Mouse (Mus musculus) neural tube, embryonic 11.5 days (tissue): Measurements from ENCODE around the gene Pou2f2. TPM values are rescaled to one million over a fixed set of nuclear protein-coding genes. Genes with fewer than 3 reads are reported as not detected.

Experiments
- ATAC-seq: fragments of 200-750 bp; cut with Nextera tagmentation; 2 replicates; pipeline ENCODE4 v1.8.0; 2017; ENCODE audit warnings: moderate number of reproducible peaks, mild to moderate bottlenecking, moderate TSS enrichment, moderate library complexity; ENCODE audit not compliant: insufficient read depth, low FRiP score, low TSS enrichment
- DNase-seq: peaks from one replicate; pipeline ENCODE4 v3.0.0-alpha.2; 2015; ENCODE audit warnings: low spot score
- H3K27ac ChIP-seq: fragments of 300-500 bp; sonication (generic); 2 replicates; pipeline ENCODE4 v1.5.1; 2014; ENCODE audit warnings: low read depth, mild to moderate bottlenecking, low read length
- H3K27me3 ChIP-seq: fragments of 300-500 bp; sonication (generic); 2 replicates; pipeline ENCODE4 v1.6.1; 2014; ENCODE audit warnings: mild to moderate bottlenecking, low read length, mixed read lengths; ENCODE audit not compliant: control insufficient read depth, insufficient read depth
- H3K36me3 ChIP-seq: fragments of 300-500 bp; sonication (generic); 2 replicates; pipeline ENCODE4 v1.6.1; 2014; ENCODE audit warnings: mild to moderate bottlenecking, low read length, moderate library complexity, mixed read lengths; ENCODE audit not compliant: control insufficient read depth, insufficient read depth
- H3K4me1 ChIP-seq: fragments of 300-500 bp; sonication (generic); 2 replicates; pipeline ENCODE4 v1.6.1; 2014; ENCODE audit warnings: low read length, mixed read lengths; ENCODE audit not compliant: control insufficient read depth, insufficient read depth
- H3K4me2 ChIP-seq: fragments of 300-500 bp; sonication (generic); 2 replicates; pipeline ENCODE4 v1.6.1; 2014; ENCODE audit warnings: low read depth, mild to moderate bottlenecking, moderate library complexity
- H3K4me3 ChIP-seq: fragments of 300-500 bp; sonication (generic); 2 replicates; pipeline ENCODE4 v1.5.1; 2014; ENCODE audit warnings: low read depth, low read length
- H3K9ac ChIP-seq: fragments of 300-500 bp; sonication (generic); 2 replicates; pipeline ENCODE4 v1.6.1; 2014; ENCODE audit warnings: mild to moderate bottlenecking, low read length
- H3K9me3 ChIP-seq: fragments of 300-500 bp; sonication (generic); 2 replicates; pipeline ENCODE4 v1.6.1; 2016; ENCODE audit warnings: low read length; ENCODE audit not compliant: control insufficient read depth
- WGBS: fragments of 180-500 bp; shearing (Covaris S2); extraction: QIAGEN DNeasy Blood & Tissue Kit; methylation state at CpG from one replicate; pipeline ENCODE4 v1.1.7; 2014; 5-methylcytosine and 5-hydroxymethylcytosine counted together
- polyA plus RNA-seq: library from polyadenylated mRNA; unstranded; fragments of >200 nt; fragmentation: Nextera tagmentation; extraction: Ambion mirVana; gene quantifications from 2 replicates; pipeline ENCODE4 v1.2.1, GENCODE M21; 2014

Pou2f2 gene
- polyA plus RNA-seq, 1 experiment from 2014 or later = 40.9 TPM

DNA sequence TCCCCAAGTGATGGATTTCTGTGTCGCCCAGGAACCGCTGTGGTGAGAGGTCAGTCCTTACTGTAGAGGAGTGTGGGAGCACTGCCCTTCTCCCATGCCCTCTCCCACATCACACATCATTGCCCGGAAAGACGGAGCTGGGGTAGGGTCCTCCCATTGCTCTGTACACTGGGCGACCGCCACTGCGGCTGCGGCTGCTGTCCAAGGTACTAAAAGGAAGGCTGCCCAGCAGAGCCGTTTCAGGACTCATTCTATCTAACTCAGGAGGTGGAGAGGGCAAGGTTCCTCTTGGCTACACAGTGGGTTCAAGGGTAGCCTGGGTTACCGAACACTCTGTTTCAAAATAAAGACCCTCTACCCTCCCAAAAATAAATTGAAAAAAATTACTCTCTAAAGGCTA is 33.6 kb downstream of the Pou2f2 start:
- ATAC-seq (no peak), DNase-seq (peak; percentile 62)
- H3K4me3 ChIP-seq = no peak overlapping the region
- H3K27me3 ChIP-seq = no peaks in the 10 kb centered on the region
- no peaks in the 10 kb centered on the region for H3K36me3 ChIP-seq
- no peak overlapping the region for H3K9ac ChIP-seq
- 6% methylated on average over 10 of the region's 10 CpGs for WGBS
- H3K4me2 ChIP-seq = no peak overlapping the region
- peaks cover 15% of the 10 kb centered on the region for H3K4me1 ChIP-seq
- no peak overlapping the region for H3K27ac ChIP-seq
- H3K9me3 ChIP-seq = no peaks in the 10 kb centered on the region

DNA sequence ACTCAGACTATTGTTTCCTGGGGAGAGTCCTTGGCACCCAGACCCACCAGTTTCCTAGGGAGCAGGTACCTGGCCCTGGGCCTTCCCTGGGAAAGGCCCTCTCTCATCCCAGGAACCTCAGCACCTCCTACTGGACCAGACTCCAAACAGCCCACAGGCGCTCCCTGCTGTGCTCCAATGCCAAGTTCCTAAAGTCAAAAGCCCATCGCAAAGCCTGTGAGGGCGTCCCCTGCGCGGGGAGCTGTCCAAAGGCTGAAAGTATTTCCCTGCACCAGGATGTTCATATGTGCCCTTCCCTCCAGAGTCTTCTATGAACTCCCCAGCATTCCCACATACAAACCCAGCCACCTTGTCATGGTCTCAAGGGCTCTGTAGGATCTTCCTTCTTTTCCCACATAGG is 37.8 kb downstream of the Pou2f2 start:
- no peaks in the 10 kb centered on the region for H3K4me1 ChIP-seq
- H3K4me2 ChIP-seq = no peak overlapping the region
- H3K9me3 ChIP-seq = no peaks in the 10 kb centered on the region
- no peak overlapping the region for H3K27ac ChIP-seq
- H3K36me3 ChIP-seq = no peaks in the 10 kb centered on the region
- H3K9ac ChIP-seq = no peak overlapping the region
- no peak for ATAC-seq
- no peak overlapping the region for H3K4me3 ChIP-seq
- no peaks in the 10 kb centered on the region for H3K27me3 ChIP-seq
- 3% methylated on average over 5 of the region's 5 CpGs for WGBS
- peak; percentile 55 for DNase-seq

DNA sequence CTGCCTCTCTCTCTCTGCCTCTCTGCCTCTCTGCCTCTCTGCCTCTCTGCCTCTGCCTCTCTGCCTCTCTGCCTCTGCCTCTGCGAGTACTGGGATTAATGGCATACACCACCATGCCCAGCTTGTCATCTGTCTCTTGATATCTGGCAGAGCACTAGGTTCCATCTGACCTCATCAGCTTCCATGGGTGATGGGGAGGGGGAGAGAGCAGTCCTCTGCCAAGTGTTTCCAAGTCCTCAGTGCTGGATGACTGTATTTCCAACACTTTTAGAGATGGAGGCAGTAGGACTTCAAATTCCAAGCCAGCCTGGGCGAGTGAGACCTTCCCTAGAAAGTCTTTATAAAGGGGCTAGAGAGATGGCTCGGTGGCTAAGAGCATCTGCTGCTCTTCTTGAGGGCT is 42.0 kb downstream of the Pou2f2 start:
- ATAC-seq = no peak
- Histone ChIP-seq H3K27me3 (peaks cover 12% of the 10 kb centered on the region), H3K36me3 (no peaks in the 10 kb centered on the region; the same call in 1 of the 2 replicates), H3K27ac (no peak overlapping the region), H3K9ac (no peak overlapping the region), H3K4me1 (peaks cover 5% of the 10 kb centered on the region), H3K4me3 (no peak overlapping the region), H3K4me2 (no peak overlapping the region), H3K9me3 (no peaks in the 10 kb centered on the region)
- WGBS = 55% methylated on average over 3 of the region's 3 CpGs
- no peak for DNase-seq

DNA sequence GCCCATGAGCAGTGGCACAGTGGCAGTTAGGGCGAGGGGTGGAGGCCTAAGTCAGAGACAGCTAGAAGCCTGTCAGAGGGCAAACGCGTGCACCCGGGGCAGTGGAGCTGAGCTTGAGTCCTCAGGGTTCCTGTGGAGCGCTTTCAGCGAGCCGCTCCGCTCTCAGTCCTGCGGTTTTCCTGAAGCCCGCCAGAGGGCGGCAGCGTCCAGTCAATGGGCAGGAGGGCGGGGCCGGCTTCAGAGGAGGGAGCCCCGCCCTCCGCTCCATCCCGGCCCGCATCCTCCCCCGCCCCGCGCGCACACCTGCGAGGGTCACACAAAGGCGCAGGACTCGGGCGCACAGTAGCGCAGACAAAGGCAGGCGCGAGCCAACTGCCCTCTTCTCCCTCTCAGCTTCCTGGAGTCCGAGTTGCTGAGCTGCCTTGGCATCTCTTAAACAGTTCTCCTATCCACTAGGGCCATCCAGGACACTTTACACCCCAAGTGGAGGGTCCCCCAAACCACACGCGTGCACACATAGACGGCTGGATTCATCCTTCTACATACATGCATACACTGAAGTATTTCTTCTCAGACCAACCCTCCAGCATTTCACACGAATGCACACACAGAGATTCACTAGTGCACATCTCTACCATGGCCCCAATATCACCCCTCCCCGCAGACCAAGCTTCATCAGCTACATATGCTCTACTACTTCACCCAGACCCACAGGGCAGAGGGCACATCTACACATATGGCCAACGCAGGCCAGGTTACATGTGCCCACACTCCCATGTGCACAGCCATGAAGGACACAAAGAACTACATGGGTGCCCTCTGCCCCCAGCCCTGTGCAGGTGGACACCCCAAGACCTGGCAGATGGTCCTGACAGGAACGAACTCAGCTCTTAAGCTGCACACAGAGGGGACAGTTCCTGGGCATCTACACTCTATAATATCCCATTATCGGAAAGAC is 46.2 kb downstream of the Pou2f2 start:
- WGBS = 9% methylated on average over 38 of the region's 38 CpGs
- peak; percentile 78 for ATAC-seq
- Histone ChIP-seq H3K4me3 (no peak overlapping the region), H3K36me3 (no peaks in the 10 kb centered on the region; the same call in 1 of the 2 replicates), H3K4me2 (peak overlapping the region; percentile 38), H3K9me3 (no peaks in the 10 kb centered on the region), H3K27me3 (peaks cover 19% of the 10 kb centered on the region), H3K4me1 (peaks cover 8% of the 10 kb centered on the region), H3K9ac (peak overlapping the region; percentile 23; the same call in 1 of the 2 replicates), H3K27ac (peak overlapping the region; percentile 81)
- DNase-seq = peak; percentile 91

DNA sequence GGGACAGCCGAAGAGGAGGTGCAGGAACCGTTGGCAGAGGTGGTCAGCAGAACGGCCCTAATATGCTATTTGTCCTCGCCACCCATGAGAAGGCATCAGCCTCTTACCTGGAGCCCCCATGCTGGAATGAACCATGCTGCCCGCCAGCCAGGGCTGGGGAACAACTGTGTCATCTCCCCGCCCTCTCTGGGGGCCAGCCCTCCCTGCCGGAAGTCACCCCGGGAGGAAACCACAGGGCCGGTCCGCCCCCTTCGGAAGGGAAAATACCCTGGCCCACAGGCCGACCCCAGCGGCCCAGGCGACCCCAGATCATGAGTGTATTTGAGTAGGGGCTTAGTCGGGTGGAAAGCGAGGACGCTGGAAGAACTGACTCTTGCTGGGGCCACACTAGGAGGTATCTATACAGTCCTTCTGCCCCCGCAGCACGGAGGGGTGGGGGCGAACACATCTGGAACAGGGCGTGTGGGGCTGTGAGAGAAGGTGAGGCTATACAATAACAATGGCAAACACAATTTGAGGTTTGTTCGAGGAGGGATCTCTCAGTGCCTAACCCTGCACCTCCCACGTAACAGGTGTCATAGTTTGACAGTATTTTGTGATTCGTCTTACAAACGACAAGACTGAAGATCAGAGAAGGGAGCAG is 47.1 kb downstream of the Pou2f2 start:
- no peaks in the 10 kb centered on the region for H3K9me3 ChIP-seq
- H3K4me1 ChIP-seq = peaks cover 8% of the 10 kb centered on the region
- no peak overlapping the region for H3K27ac ChIP-seq
- H3K4me3 ChIP-seq = no peak overlapping the region
- H3K27me3 ChIP-seq = peaks cover 19% of the 10 kb centered on the region
- H3K9ac ChIP-seq = no peak overlapping the region
- ATAC-seq (peak; percentile 6; the same call in 1 of the 2 replicates), DNase-seq (no peak)
- H3K4me2 ChIP-seq = 0 out of 2 replicates have a peak overlapping the region, but pooled peaks have one; percentile 2
- H3K36me3 ChIP-seq = no peaks in the 10 kb centered on the region; the same call in 1 of the 2 replicates
- 4% methylated on average over 25 of the region's 25 CpGs for WGBS

DNA sequence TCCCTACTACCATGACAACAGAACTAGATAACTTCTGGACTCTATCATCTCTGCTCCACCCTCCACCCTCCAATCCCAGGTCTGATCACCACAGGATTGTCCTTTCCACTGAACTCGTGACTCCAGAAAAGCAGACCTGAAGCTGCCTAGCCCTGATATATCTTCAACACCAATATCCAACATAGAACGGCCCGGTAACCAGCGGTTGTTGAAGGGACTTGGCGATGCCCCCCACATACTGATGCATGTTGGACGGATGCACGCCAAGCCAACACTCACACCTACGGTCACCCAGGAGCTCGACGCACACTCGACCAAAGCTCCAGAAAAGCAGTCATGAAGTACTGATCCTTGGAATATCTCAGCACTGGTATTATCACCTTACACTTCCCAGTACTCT is 48.3 kb downstream of the Pou2f2 start:
- H3K4me1 ChIP-seq = peaks cover 8% of the 10 kb centered on the region
- H3K27ac ChIP-seq = no peak overlapping the region
- no peak overlapping the region for H3K9ac ChIP-seq
- H3K27me3 ChIP-seq = peaks cover 19% of the 10 kb centered on the region
- H3K4me2 ChIP-seq = no peak overlapping the region
- DNase-seq (no peak), ATAC-seq (no peak)
- no peaks in the 10 kb centered on the region for H3K9me3 ChIP-seq
- WGBS = 91% methylated on average over 11 of the region's 11 CpGs
- H3K4me3 ChIP-seq = no peak overlapping the region
- no peaks in the 10 kb centered on the region; the same call in 1 of the 2 replicates for H3K36me3 ChIP-seq

DNA sequence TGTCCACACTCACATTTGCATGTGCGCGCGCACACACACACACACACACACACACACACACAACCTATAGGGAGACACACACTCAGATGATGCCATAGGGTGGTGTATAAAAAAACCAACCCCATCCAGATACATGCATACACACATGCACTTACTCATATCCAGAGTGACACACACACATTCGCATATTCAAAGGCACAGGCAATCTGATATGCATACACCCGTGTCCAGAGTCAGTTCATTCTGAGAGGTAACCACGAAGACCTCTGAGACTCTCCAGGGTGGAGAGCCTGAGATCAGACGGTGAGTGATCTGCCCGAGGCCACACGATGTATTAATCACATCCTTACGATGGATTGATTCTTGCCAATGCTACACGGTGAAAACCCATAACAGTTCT is 49.0 kb downstream of the Pou2f2 start:
- no peak overlapping the region for H3K4me3 ChIP-seq
- H3K27me3 ChIP-seq = peaks cover 19% of the 10 kb centered on the region
- WGBS = 83% methylated on average over 11 of the region's 11 CpGs
- peaks cover 8% of the 10 kb centered on the region for H3K4me1 ChIP-seq
- H3K4me2 ChIP-seq = no peak overlapping the region
- no peak for DNase-seq
- no peaks in the 10 kb centered on the region for H3K9me3 ChIP-seq
- H3K9ac ChIP-seq = no peak overlapping the region
- no peaks in the 10 kb centered on the region; the same call in 1 of the 2 replicates for H3K36me3 ChIP-seq
- no peak for ATAC-seq
- no peak overlapping the region for H3K27ac ChIP-seq

DNA sequence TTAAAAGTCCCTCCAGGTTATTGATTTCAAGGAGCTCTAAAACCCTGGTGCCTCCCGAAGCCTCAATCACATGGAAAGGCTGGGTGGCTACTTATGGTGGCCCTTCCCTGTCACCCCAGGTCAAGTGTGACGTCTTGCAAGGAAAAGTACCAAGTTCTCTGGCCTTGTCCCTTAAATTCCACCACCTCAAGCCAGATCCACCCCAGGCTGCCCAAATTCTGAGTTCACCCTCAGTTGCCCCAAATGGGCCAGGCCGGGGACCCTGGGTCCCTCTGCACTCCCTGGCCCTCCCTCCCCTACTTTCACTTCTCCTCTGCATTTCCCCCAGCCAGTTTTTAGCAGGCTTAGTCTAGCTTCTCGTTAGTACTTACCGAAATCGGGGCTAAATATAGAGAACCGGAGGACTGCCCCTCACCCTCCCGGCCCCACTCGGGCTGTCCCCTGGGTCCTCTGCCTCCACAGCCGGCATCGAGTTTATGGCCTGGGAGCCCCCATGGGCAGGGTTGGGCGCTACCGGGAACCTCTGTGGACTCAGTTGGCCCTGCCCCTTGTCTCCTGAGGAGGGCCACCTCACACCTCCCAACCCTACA is 50.0 kb downstream of the Pou2f2 start:
- ATAC-seq (no peak), DNase-seq (no peak)
- peaks cover 4% of the 10 kb centered on the region for H3K4me1 ChIP-seq
- H3K9me3 ChIP-seq = no peaks in the 10 kb centered on the region
- H3K36me3 ChIP-seq = no peaks in the 10 kb centered on the region
- no peak overlapping the region for H3K4me3 ChIP-seq
- H3K9ac ChIP-seq = no peak overlapping the region
- H3K27ac ChIP-seq = no peak overlapping the region
- no peak overlapping the region for H3K4me2 ChIP-seq
- WGBS = 70% methylated on average over 13 of the region's 13 CpGs
- H3K27me3 ChIP-seq = peaks cover 16% of the 10 kb centered on the region
